Mouse (Mus musculus) R1 (cell line): Measurements from ENCODE around the gene Prkrip1.

ENCODE experiments used
- DNase-seq: peaks from one replicate; pipeline ENCODE4 v3.0.0-alpha.2; 2018; ENCODE audit warnings: low read depth, low spot score

Prkrip1 gene

DNA sequence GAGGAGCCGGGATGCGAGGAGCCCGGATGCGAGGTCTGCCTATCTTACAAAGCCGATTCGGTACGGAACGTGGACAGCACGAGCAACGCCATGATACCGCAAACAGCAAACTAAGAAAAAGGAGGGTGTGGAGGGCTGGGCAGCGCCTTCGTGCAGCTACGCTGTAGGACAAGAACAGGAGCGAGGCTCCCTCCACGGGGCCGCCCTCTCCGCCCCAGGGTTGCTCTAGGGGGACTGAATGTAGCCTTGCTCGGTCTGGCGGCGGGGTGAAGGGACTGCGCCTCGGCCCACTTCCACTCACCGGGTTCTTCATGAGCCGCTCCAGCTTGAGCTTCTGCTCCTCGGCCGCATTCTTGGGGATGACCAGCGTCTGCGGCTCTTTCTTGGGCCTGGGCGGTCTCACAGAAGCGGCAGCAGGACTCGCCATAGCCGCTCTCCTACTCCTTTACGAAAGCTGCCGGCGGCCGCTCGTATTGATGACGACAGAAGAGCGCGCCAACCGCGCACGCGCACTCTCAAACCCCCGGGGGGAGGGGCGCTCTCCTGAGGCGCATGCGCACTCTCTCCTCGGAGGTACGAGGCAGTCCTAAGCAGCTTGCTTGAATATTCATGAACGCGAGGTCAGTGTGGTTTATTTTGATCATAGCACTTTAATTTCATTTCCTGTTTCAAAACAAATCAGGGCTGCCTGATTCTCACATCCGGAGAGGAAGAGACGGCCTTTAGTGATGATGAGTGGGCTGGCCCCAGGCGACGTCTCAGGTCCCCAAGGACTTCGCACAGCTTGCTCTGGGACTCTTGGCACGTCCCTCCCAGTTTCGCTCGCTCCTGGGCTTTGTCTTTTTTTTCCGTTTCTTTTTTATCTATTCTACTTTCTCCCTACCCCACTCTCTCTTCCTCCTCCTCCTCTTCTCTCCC is at the start of gene Prkrip1:
Gene Prkrip1, minus strand, starts transcription at position 490 of the 918 bp plus-strand sequence.
- DNase-seq, result peak; percentile 97

DNA sequence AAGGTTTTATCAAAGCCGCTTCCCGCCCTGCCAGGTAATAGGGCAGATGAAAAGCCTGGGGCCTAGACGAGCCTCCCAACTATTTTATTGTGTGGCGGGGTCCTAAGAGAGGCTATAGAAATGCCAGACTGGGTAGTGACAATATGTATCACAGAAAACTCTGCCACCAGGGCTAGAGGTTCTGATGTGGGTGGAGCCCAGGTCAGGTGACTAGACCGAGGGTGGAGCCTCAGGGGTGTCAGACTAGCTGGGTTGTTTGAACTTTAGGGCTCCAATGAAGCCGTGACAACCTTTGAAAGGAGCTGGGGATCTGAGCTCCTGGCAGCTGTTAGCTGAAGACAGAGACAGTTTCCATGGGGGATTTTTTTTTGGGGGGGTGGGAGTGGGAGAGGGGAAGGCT is 49.7 kb upstream of the Prkrip1 start:
- DNase-seq, result no peak

DNA sequence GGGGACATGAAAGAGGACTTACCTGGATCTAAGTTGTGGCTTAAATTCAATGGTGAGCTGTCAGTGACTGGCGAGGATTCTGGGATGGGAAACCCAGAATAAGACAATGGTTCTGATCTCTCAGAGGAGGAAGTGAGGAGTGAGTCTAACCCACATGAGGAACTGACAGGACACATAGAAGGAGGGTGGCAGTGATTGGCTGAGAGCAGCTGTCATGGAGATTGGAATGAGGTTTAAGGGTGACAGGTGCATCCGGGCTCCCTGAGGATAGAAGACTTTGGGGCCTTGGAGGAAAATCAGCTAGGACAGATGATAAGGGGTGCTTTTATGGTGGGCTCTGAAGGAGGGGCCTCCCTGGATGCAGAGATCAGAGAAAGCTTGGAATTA is 47.7 kb upstream of the Prkrip1 start, which contains the start of gene Sh2b2:
Gene Sh2b2, minus strand, starts transcription at position 105 of the 387 bp plus-strand sequence.
- DNase-seq, result no peak

DNA sequence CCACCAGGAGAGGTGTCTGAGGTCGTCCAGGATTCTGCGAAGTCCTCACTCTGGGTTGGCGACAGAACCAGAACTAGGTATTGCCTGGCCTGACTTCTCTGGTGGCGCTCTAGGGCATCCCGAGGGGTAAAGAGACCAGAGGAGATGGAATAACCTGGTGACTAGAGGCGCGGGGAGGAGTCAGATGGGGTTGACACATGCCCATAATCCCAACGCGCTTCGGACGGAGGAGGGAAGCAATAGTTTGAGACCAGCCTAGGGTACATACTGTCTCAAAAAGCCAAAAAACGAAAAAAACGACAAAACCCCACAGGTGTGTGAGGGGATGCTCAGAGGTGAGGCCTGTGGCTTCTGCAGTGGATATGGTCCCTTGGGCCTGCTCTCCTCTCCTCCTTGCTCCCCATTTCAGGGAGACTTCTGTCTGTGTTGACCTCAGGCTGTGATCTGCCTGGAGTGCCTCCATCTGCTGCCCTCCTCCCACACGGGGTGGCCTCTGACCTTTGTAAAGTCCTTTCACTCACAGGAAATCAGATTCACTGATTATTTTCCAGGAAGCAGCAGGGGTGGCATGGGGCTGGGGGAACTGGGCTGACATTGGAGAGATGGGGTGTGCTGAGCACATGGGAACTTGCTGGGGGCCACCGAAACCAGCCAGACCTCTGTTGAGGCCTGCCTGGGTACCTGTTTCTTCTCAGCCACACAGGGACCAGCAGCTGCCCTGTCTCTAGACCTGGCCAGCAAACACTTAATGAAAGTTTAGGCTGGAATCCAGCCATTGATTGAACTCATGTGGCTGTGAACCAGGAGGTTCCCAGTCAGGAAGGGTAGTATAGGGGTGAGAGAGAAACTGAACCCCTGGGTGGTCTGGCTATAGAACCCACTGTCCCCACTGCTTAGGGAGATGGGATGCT is 47.0 kb upstream of the Prkrip1 start:
- DNase-seq, result no peak

GRCm38 (mm10) chr5:136244762-136245540 is 46.2 kb upstream of the Prkrip1 start:
- peak; percentile 86 for DNase-seq

DNA sequence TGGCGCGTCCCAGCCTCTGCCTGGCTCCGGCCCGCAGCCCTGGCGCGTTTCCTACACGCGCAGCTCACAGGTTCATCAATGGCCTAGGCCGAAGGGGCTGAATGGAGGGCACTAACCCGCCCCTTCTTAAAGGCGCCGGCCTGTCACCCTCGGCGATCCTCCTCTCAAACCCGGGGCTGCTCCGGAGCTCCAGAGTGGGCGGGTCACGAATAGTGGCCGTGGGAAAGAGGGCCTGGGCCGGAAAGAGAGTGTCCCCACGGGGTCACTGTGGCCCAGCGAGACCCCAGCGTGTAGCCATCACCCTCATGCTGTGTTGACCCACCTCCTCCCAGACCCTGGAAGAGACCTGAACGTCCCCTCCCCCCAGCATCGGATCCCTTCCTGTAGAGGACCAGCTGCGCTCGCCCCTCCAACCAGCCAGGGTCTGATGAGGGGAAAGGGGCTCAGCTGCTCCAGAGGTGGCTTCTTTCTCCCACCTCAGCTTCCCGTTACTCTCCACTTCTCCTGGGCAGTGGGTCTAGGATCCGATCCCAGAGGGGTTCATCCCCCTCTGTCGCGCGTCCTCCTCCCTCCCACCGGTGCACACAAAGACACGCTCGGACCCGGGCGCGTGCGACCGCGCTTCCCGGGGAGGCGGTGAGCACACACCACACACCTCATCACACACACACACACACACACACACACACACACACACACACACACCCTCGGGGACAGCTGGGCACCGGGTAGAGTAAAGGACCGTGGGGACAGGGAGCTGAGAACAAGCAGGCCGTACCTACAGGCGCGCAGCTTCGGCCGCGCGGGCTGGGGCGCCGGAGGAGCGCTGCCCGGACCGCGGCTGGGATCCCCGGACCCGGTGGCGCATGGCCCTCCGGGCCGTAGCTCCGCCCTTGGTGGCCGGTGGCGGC is 45.3 kb upstream of the Prkrip1 start:
- peak; percentile 46 for DNase-seq

- no peak for DNase-seq
Measured at GRCm38 (mm10) chr5:136241161-136241560, 42.4 kb upstream of the Prkrip1 start.

DNA sequence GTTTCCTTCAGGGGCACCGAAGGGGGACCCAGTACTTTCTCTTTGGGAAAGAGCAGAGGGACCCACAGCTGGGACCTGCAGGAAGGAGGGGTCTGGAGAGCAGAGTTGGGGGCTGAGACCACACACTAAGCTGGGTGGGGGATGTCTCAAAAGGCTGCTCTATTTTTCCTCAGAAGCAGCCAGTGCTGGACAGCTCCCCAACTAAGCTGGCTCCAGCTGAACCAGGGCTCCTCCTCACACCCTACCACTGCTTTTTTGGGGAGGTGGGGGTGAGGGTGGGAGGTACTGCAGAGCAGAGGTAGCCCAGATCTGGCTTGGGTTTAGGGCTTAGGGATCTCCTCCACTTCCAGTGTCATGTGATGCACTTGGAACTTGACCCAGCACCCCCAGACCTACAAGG is 41.6 kb upstream of the Prkrip1 start:
- DNase-seq, result no peak

- DNase-seq, result no peak
Measured at GRCm38 (mm10) chr5:136237607-136238006, 38.8 kb upstream of the Prkrip1 start.

DNA sequence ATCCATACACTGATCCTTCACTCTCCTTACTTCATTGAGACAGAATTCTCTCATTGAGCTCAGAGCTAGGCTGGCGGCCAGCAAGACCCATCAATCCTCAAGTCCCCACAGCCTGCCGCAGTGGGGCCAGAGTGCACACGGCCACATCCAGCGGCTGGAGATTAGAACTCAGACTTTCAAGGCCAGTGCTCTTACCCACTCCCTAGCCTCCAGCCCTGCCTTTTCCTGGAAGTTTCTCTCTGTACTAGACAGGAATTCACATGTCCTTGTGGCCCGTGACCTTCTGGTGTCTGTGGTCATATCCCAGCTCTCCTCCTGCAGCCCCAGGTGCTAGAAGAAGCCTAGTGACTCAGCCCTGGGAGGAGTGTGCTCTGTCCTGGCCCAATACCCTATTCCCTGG is 37.8 kb upstream of the Prkrip1 start:
- no peak for DNase-seq

- DNase-seq, result no peak
Measured at GRCm38 (mm10) chr5:136230348-136231035, 31.7 kb upstream of the Prkrip1 start.

GRCm38 (mm10) chr5:136226246-136226876 is 27.6 kb upstream of the Prkrip1 start:
- DNase-seq, result no peak

- DNase-seq, result no peak
Measured at GRCm38 (mm10) chr5:136218585-136218984, 19.8 kb upstream of the Prkrip1 start.

- DNase-seq, result no peak
Measured at GRCm38 (mm10) chr5:136217932-136218381, 19.2 kb upstream of the Prkrip1 start.

- no peak for DNase-seq
Measured at GRCm38 (mm10) chr5:136217004-136217665, 18.4 kb upstream of the Prkrip1 start.

DNA sequence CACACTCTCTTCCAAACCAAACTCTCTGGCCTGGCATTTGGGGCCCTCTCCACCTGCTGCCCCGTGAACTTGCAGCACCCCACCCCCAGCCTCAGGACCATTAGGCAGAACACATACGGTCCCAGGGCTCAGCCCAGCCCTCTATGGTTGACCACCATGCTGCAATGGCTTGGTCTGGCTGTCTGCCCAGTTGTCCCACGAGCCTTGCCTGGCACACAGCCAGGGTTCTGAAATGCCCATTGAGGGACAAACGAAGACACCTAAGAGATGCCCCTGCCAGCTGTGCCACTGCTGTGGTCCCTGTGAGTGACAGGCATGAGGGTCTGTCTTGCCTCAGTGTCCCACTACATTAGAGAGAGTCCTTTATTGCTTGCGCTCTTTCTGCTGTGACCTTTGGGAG is 17.2 kb upstream of the Prkrip1 start:
- no peak for DNase-seq

DNA sequence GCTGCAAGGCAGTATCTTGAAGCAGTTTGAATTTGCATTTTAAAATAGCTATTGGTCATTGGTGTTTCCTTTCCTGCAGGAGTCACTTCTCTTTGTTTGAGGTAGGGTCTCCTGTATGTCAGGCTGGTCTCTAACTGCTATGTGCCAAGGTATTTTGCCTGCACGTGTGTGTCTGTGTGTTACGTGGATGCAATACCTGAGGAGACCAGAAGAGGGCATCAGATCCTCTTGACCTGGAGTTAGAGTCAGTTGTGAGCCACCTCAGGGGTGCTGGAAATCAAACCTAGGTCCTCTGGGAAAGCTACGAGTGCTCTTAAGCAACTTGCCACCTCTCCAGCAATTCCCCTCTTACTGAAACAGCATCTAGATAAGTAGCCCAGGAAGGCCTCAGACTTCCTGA is 16.4 kb upstream of the Prkrip1 start:
- peak; percentile 66 for DNase-seq

DNA sequence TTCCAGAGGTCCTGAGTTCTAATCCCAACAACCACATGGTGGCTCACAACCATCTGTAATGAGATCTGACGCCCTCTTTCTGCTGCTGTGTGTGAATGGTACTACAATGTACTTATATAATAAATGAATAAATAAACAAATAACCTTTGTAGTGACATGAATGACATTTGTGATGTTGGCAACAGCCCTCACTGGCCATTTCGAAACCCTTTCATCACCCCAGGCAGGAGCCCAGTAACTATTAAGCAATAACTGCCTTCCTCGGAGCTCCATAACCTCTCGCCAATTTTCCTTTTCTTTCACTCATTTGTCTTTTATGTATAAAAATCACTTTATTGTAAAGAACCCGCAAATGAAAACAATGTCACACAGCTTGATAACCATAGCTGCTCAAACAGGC is 15.0 kb upstream of the Prkrip1 start:
- no peak for DNase-seq

GRCm38 (mm10) chr5:136212716-136213115 is 14.0 kb upstream of the Prkrip1 start:
- no peak for DNase-seq
